Mouse (Mus musculus): ENCODE results near the gene Myocd.

DNA sequence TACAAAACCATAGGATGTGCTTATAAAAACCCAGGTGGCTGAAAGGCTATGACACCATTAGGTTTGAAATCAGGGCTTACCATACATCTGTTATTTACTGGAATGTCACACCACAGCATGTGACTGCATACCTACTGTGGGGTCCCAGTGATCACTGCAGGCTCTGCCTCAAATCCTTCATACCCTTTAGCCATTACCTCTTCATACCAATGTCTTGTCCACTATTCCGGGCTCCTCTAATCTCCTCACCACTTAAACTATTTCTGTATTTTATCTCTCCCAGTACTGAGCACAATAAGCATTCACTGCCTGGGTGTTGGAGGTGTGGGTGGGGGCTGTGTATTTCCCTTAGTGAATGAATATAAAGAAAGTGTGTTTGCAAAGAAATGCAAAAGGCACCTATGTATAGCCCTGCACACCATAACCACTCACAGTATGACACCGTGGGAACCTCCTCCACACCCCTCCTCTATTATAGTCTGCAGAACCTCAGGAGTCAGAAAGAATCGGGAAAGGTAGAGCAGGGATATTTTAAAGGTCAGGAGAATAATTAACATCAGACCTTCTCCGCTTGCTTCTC lies 126.9 kb downstream of the Myocd start:
- TF ChIP-seq MAX (IDR thresholded peaks at IDR 0.05) (no peak), CTCF (IDR thresholded peaks at IDR 0.05; ENCODE audit: control insufficient read depth, insufficient read depth, insufficient read length) (no peak)
